Mouse (Mus musculus): Measurements from ENCODE around the gene Pigw. TPM values are rescaled to one million over a fixed set of nuclear protein-coding genes. Genes with fewer than 3 reads are reported as not detected.
"Not testable (repeated sequence)": the region's sequence is repeated elsewhere in the genome, so short reads cannot be mapped to it uniquely, and the experiment has no call there.

Pigw gene
- polyA plus RNA-seq, 2 experiments = 1.2 to 4.1 TPM

DNA sequence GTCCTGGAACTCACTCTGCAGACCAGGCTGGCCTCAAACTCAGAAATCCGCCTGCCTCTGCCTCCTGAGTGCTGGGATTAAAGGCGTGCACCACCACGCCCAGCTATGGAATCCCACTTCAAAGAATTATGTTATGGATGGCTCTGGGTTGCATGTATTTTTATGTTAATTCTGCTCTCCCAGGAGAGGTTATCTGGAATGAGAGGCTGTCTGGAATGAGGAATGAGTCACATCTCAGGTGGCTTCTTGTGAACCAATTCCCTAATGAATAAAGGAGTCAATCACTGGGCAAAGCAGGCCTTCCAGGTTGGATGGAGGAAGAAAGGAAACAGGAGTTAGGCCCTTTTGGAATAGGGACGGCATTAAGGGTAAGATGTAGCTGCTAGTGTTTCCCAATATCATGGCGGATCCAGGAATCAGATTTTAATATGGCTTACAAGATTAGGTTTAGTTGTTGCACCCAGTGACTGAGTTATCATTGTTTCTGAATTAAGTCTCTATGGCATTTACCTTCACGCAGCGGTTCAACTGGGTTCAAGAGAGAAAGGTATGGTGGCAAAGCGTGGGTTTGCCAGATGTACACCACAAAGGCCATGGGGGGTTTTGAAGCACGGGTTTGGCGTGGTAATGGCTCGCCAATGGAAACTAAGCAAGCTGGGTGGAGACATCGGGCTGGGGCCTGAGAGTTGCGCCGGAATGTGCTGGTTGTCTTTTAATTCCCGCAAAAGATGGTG is 33.2 kb downstream of the Pigw start:
- Histone ChIP-seq H3K4me1 (replicated peaks; ENCODE audit: control insufficient read depth in 2 of 2, insufficient read depth in 2 of 2, low read length in 1 of 2) (no peaks in the 10 kb centered on the region), H3K36me3 (replicated peaks; ENCODE audit: control insufficient read depth, insufficient read depth, low read depth) (peaks cover 79% of the 10 kb centered on the region)
- no peak for TF ChIP-seq CTCF (IDR thresholded peaks at IDR 0.05; ENCODE audit: low read depth)
- TF ChIP-seq EP300 (IDR thresholded peaks at IDR 0.05; ENCODE audit: low read depth) = no peak

DNA sequence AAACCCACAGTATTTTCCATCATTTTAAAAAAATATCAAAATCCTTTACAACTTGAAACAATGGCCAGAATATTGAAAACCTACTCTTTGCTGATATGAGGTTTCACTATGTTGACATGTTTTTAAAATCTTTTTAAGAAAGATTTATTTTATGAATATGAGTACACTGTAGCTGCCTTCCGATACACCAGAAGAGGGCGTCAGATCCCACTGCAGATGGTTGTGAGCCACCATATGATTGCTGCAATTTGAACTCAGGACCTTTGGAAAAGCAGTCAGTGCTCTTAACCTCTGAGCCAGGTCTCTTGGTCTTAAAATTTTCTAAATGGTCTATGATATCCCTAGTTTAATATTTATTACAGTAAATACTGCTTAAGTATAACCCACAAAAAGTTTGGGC is 40.8 kb downstream of the Pigw start:
- peaks cover 93% of the 10 kb centered on the region for H3K36me3 ChIP-seq (replicated peaks; ENCODE audit: control insufficient read depth, insufficient read depth, low read depth)
- DNase-seq (ENCODE audit: low read depth in 3 of 3, low spot score in 3 of 3) = no peak
- WGBS (ENCODE audit: insufficient replicate concordance) = 82% methylated on average over 2 of the region's 2 CpGs
- ATAC-seq (ENCODE audit: insufficient read depth) = no peak
- H3K27ac ChIP-seq = no peak overlapping the region
- no peaks in the 10 kb centered on the region for H3K4me1 ChIP-seq (replicated peaks; ENCODE audit: control insufficient read depth in 2 of 2, insufficient read depth in 2 of 2, low read length in 1 of 2)
- no peak overlapping the region for H3K4me2 ChIP-seq (ENCODE audit: low read depth)
- peak; percentile 52 for TF ChIP-seq CTCF (IDR thresholded peaks at IDR 0.05; ENCODE audit: low read depth)
- no peak for TF ChIP-seq EP300 (IDR thresholded peaks at IDR 0.05; ENCODE audit: low read depth)
- no peak overlapping the region for H3K9ac ChIP-seq (replicated peaks)
- H3K27me3 ChIP-seq (ENCODE audit: control insufficient read depth, insufficient read depth, low read length) = no peaks in the 10 kb centered on the region
- H3K9me3 ChIP-seq (ENCODE audit: control insufficient read depth, low read length) = no peaks in the 10 kb centered on the region
- H3K4me3 ChIP-seq (ENCODE audit: insufficient read depth in 1 of 2, low read depth in 2 of 2, low read length in 2 of 2) = no peak overlapping the region

More for the DNA sequence above, 33.2 kb downstream of the Pigw start:
- no peaks in the 10 kb centered on the region for H3K9me3 ChIP-seq (ENCODE audit: control insufficient read depth, low read length)
- H3K9ac ChIP-seq (replicated peaks) = no peak overlapping the region
- H3K27me3 ChIP-seq (ENCODE audit: control insufficient read depth, insufficient read depth, low read length) = no peaks in the 10 kb centered on the region
- no peak overlapping the region for H3K4me2 ChIP-seq (ENCODE audit: low read depth)
- H3K27ac ChIP-seq = no peak overlapping the region
- ATAC-seq (ENCODE audit: insufficient read depth) (no peak), DNase-seq (ENCODE audit: low read depth in 3 of 3, low spot score in 3 of 3) (no peak)
- 92% methylated on average over 15 of the region's 15 CpGs for WGBS (ENCODE audit: insufficient replicate concordance)
- no peak overlapping the region for H3K4me3 ChIP-seq (ENCODE audit: insufficient read depth in 1 of 2, low read depth in 2 of 2, low read length in 2 of 2)

DNA sequence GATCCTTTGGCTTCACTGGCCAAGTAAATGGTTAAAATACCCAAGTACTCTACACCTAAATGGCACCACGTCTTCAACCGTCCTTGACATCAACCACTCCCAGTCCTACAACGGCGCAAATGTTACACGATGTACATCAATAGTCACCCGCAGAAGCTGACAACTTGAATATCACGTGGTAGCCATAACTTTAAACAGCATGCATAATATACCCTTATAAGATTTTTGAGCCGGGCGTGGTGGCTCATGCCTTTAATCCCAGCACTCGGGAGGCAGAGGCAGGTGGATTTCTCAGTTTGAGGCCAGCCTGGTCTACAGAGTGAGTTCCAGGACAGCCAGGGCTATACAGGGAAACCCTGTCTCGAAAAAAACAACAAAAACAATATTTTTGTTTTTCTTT is 50.6 kb downstream of the Pigw start:
- Histone ChIP-seq H3K9ac (replicated peaks) (peak overlapping the region; percentile 71), H3K36me3 (replicated peaks; ENCODE audit: control insufficient read depth, insufficient read depth, low read depth) (peaks cover 79% of the 10 kb centered on the region), H3K4me3 (ENCODE audit: insufficient read depth in 1 of 2, low read depth in 2 of 2, low read length in 2 of 2) (peak overlapping the region; percentile 93 to 96), H3K27ac (peak overlapping the region; percentile 80), H3K4me2 (ENCODE audit: low read depth) (peak overlapping the region; percentile 97), H3K4me1 (replicated peaks; ENCODE audit: control insufficient read depth in 2 of 2, insufficient read depth in 2 of 2, low read length in 1 of 2) (peaks cover 19 to 28% of the 10 kb centered on the region in 2 experiments)
- peak; percentile 7 for ATAC-seq (ENCODE audit: insufficient read depth)
- DNase-seq (ENCODE audit: low read depth in 3 of 3, low spot score in 3 of 3); H3K9me3 ChIP-seq (ENCODE audit: control insufficient read depth, low read length); H3K27me3 ChIP-seq (ENCODE audit: control insufficient read depth, insufficient read depth, low read length): not testable (repeated sequence)
- 38% methylated on average over 11 of the region's 11 CpGs for WGBS (ENCODE audit: insufficient replicate concordance)

DNA sequence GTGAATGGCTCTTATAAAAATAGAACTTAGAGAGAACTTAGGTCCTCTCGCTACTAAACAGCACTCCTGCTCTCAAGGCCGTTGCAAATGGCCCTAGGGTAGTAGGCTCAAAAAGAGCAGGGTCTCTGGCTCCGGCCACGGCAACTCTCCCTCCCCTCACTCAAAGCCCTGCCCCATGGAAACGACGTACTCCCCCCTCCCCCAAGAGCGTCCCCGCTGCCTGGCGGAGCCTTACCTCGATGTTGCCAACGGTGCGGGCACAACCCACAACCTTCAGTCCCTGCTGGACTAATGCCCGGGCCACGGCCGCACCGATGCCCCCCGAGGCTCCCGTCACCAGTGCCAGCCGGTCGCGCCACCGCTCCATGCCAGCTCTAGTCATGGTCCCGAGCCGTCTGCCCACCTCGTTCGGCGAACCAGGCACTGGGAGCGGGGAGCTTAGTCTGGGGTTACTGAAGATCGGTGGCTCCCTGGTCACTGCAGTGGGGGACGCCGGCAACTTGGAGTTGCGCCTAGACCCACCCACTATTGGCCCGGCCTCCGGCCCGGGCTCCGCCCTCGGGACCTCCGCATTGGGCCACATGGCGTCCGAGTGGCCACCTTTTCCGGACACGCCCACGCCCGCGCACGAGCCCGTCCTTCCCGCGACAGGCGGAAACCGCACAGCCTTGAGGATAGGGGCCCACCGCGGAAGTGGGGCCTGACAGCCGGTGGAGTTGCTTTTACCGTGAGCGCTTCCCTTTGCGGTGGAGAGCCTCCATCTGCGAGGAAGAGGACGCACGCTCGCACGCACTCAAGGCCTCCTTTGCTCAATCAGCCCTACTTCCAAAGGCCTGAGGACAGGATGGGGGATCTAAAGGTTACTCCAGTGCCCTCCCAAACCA is 51.3 kb downstream of the Pigw start, which contains the start of gene Dhrs11:
Gene Dhrs11 (minus strand): TSS at position 479 of the 884 bp plus-strand sequence.
- H3K36me3 ChIP-seq (replicated peaks; ENCODE audit: control insufficient read depth, insufficient read depth, low read depth) = peaks cover 78% of the 10 kb centered on the region
- WGBS (ENCODE audit: insufficient replicate concordance) = under 1% methylated on average over 62 of the region's 62 CpGs
- no peaks in the 10 kb centered on the region for H3K9me3 ChIP-seq (ENCODE audit: control insufficient read depth, low read length)
- peak within 1 kb of the TSS; percentile 99 for H3K9ac ChIP-seq (replicated peaks)
- peak within 1 kb of the TSS; percentile 93 to 96 for H3K4me3 ChIP-seq (ENCODE audit: insufficient read depth in 1 of 2, low read depth in 2 of 2, low read length in 2 of 2)
- ATAC-seq (ENCODE audit: insufficient read depth) (peak; percentile 88), DNase-seq (ENCODE audit: low read depth in 3 of 3, low spot score in 3 of 3) (peak; percentile 81 to 87 (median 85))
- peak within 1 kb of the TSS; percentile 99 for H3K27ac ChIP-seq
- peak within 1 kb of the TSS; percentile 97 for H3K4me2 ChIP-seq (ENCODE audit: low read depth)
- peak; percentile 37; the same call in 1 of the 2 replicates for TF ChIP-seq EP300 (IDR thresholded peaks at IDR 0.05; ENCODE audit: low read depth)
- no peak for TF ChIP-seq CTCF (IDR thresholded peaks at IDR 0.05; ENCODE audit: low read depth)
- no peaks in the 10 kb centered on the region for H3K27me3 ChIP-seq (ENCODE audit: control insufficient read depth, insufficient read depth, low read length)
- peaks cover 27 to 35% of the 10 kb centered on the region in 2 experiments for H3K4me1 ChIP-seq (replicated peaks; ENCODE audit: control insufficient read depth in 2 of 2, insufficient read depth in 2 of 2, low read length in 1 of 2)

Data from liver, embryonic 14.5 days (tissue).